Mouse (Mus musculus): ENCODE data around the gene Dnah10. TPM values are rescaled to one million over a fixed set of nuclear protein-coding genes. Genes with fewer than 3 reads are reported as not detected.
A peak's percentile ranks its signal among the peaks of the same experiment; 100 is the strongest.

Gene Dnah10
- polyA plus RNA-seq, 1 experiment: 0.04 TPM

GRCm38 (mm10) chr5:124852294-124852693, 127.4 kb downstream of the Dnah10 start:
- TF ChIP-seq TAL1 (IDR thresholded peaks at IDR 0.05; ENCODE audit: low read length) (no peak), GATA1 (IDR thresholded peaks at IDR 0.05; ENCODE audit: low read length) (no peak)
- peaks cover 24% of the 10 kb centered on the region for H3K27me3 ChIP-seq (ENCODE audit: control insufficient read depth)
- no peaks in the 10 kb centered on the region for H3K9me3 ChIP-seq (ENCODE audit: control insufficient read depth, low read length)
- H3K4me3 ChIP-seq (replicated peaks): no peak overlapping the region
- no peaks in the 10 kb centered on the region for H3K4me1 ChIP-seq (ENCODE audit: control insufficient read depth)
- no peaks in the 10 kb centered on the region for H3K36me3 ChIP-seq (ENCODE audit: control insufficient read depth)

- no peak for TF ChIP-seq TAL1 (IDR thresholded peaks at IDR 0.05; ENCODE audit: low read length)
- no peak for TF ChIP-seq GATA1 (IDR thresholded peaks at IDR 0.05; ENCODE audit: low read length)
- H3K4me3 ChIP-seq (replicated peaks): no peak overlapping the region
- H3K36me3 ChIP-seq (ENCODE audit: control insufficient read depth): no peaks in the 10 kb centered on the region
- H3K27me3 ChIP-seq (ENCODE audit: control insufficient read depth): peaks cover 31% of the 10 kb centered on the region
- no peaks in the 10 kb centered on the region for H3K9me3 ChIP-seq (ENCODE audit: control insufficient read depth, low read length)
- H3K4me1 ChIP-seq (ENCODE audit: control insufficient read depth): no peaks in the 10 kb centered on the region
Measured at GRCm38 (mm10) chr5:124853079-124853478, 128.2 kb downstream of the Dnah10 start.

DNA sequence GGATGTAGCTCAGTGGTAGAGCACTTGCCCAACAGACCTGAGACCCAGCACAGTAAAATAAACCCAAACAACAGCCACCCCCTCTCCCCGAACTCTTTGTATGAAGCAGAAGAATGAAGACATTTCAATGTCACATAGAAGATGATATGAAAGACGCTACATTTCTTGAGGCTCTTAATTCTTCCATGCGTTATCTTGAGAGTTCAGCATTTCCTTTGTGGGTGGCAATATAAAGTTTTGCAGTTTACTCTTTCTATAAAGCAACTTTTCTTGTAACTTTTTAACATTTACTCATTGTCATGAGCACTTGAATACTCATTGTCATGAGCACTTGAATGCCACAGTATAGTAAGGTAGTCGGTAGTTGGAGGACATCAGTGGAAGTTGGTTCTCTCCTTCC, 129.3 kb downstream of the Dnah10 start:
- Histone ChIP-seq H3K4me3 (replicated peaks) (no peak overlapping the region), H3K27me3 (ENCODE audit: control insufficient read depth) (peaks cover 42% of the 10 kb centered on the region), H3K36me3 (ENCODE audit: control insufficient read depth) (no peaks in the 10 kb centered on the region), H3K9me3 (ENCODE audit: control insufficient read depth, low read length) (no peaks in the 10 kb centered on the region), H3K4me1 (ENCODE audit: control insufficient read depth) (no peaks in the 10 kb centered on the region)
- TF ChIP-seq TAL1 (IDR thresholded peaks at IDR 0.05; ENCODE audit: low read length) (no peak), GATA1 (IDR thresholded peaks at IDR 0.05; ENCODE audit: low read length) (no peak)

DNA sequence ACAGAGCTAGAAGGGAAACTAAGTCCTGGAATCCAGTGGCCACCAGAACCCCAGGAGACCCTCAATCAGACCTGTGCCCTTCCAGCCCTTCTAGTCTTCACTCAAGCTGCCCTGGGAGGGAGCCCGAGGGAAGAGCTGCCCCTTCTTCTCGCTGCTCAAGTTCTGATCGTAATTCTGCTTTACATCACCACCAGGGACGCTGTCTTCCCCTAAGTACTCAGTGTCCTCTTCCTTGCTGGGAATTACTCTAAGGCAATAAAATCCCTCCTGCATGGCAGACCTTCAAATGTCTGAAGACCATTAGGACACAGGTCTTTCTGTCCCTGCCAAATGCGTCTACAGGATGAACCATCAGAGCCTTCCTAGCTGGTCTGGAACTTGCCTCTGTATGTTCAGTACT, 135.1 kb downstream of the Dnah10 start:
- Histone ChIP-seq H3K27me3 (ENCODE audit: control insufficient read depth) (peaks cover 78% of the 10 kb centered on the region), H3K4me1 (ENCODE audit: control insufficient read depth) (peaks cover 25% of the 10 kb centered on the region), H3K9me3 (ENCODE audit: control insufficient read depth, low read length) (peaks cover 7% of the 10 kb centered on the region; the same call in 1 of the 2 replicates), H3K4me3 (replicated peaks) (no peak overlapping the region), H3K36me3 (ENCODE audit: control insufficient read depth) (peaks cover 4% of the 10 kb centered on the region)
- TF ChIP-seq GATA1 (IDR thresholded peaks at IDR 0.05; ENCODE audit: low read length): no peak
- no peak for TF ChIP-seq TAL1 (IDR thresholded peaks at IDR 0.05; ENCODE audit: low read length)

DNA sequence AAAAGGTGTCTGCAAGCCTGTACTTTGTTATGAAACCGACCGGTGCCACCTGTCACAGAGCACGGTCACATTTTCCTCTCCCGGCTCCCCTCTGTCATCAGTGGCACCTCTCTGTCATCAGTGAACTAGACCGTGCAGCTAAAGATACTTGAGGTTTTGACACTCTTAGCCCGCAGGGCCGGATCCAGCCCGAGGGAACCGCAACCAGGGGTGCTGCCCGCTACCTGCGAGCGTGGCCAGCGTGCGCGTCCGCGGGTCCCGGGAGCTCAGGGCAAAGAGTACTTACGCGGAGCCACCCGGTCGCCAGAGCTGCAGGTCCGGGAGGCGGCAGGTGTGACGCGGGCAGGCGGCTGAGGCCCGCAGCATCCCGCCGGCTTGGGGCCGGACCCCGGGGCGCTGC, 136.6 kb downstream of the Dnah10 start:
- H3K9me3 ChIP-seq (ENCODE audit: control insufficient read depth, low read length): peaks cover 7% of the 10 kb centered on the region; the same call in 1 of the 2 replicates
- no peak for TF ChIP-seq TAL1 (IDR thresholded peaks at IDR 0.05; ENCODE audit: low read length)
- no peak for TF ChIP-seq GATA1 (IDR thresholded peaks at IDR 0.05; ENCODE audit: low read length)
- peaks cover 65% of the 10 kb centered on the region for H3K27me3 ChIP-seq (ENCODE audit: control insufficient read depth)
- H3K36me3 ChIP-seq (ENCODE audit: control insufficient read depth): peaks cover 12% of the 10 kb centered on the region
- peaks cover 25% of the 10 kb centered on the region for H3K4me1 ChIP-seq (ENCODE audit: control insufficient read depth)
- peak overlapping the region; percentile 92 for H3K4me3 ChIP-seq (replicated peaks)

GRCm38 (mm10) chr5:124862013-124862866, 137.4 kb downstream of the Dnah10 start, which contains the start of the genes Ccdc92 and Zfp664:
Ccdc92 (minus strand) TSS chr5:124862424.
Zfp664 (plus strand) TSS chr5:124862691.
- Histone ChIP-seq H3K4me3 (replicated peaks) (peak within 1 kb of the TSS; percentile 92), H3K36me3 (ENCODE audit: control insufficient read depth) (peaks cover 14% of the 10 kb centered on the region), H3K9me3 (ENCODE audit: control insufficient read depth, low read length) (peaks cover 7% of the 10 kb centered on the region; the same call in 1 of the 2 replicates), H3K27me3 (ENCODE audit: control insufficient read depth) (peaks cover 61% of the 10 kb centered on the region), H3K4me1 (ENCODE audit: control insufficient read depth) (peaks cover 25% of the 10 kb centered on the region)
- TF ChIP-seq TAL1 (IDR thresholded peaks at IDR 0.05; ENCODE audit: low read length) (no peak), GATA1 (IDR thresholded peaks at IDR 0.05; ENCODE audit: low read length) (no peak)

GRCm38 (mm10) chr5:124862871-124863741, 138.2 kb downstream of the Dnah10 start:
- H3K9me3 ChIP-seq (ENCODE audit: control insufficient read depth, low read length): peaks cover 7% of the 10 kb centered on the region; the same call in 1 of the 2 replicates
- H3K36me3 ChIP-seq (ENCODE audit: control insufficient read depth): peaks cover 20% of the 10 kb centered on the region
- peak overlapping the region; percentile 92 for H3K4me3 ChIP-seq (replicated peaks)
- TF ChIP-seq GATA1 (IDR thresholded peaks at IDR 0.05; ENCODE audit: low read length) (no peak), TAL1 (IDR thresholded peaks at IDR 0.05; ENCODE audit: low read length) (no peak)
- H3K4me1 ChIP-seq (ENCODE audit: control insufficient read depth): peaks cover 29% of the 10 kb centered on the region
- peaks cover 53% of the 10 kb centered on the region for H3K27me3 ChIP-seq (ENCODE audit: control insufficient read depth)

- Histone ChIP-seq H3K9me3 (ENCODE audit: control insufficient read depth, low read length) (no peaks in the 10 kb centered on the region), H3K36me3 (ENCODE audit: control insufficient read depth) (peaks cover 53% of the 10 kb centered on the region), H3K27me3 (ENCODE audit: control insufficient read depth) (no peaks in the 10 kb centered on the region), H3K4me3 (replicated peaks) (no peak overlapping the region), H3K4me1 (ENCODE audit: control insufficient read depth) (peaks cover 10% of the 10 kb centered on the region)
- TF ChIP-seq TAL1 (IDR thresholded peaks at IDR 0.05; ENCODE audit: low read length): no peak
- TF ChIP-seq GATA1 (IDR thresholded peaks at IDR 0.05; ENCODE audit: low read length): no peak
Measured at GRCm38 (mm10) chr5:124868981-124869380, 144.1 kb downstream of the Dnah10 start.

DNA sequence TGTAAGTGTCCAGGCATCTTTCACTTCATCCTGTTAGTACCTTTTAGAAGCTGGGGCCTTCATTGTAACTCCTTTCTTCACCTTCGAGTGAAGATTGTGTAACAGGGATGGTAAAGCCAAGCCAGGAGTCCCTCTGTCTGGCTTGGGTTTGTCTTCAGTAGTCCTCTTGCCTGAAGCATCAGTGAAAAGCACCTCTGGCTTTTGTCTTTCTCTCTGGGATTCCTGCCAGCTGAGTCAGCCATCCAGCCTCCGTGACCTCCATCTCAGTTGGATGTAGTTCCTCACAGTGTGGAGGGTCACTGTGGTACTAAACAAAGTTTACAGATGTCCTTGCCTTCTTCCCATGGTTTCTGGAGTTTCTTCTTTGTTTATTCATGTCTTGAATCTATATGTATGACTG, 147.1 kb downstream of the Dnah10 start:
- H3K27me3 ChIP-seq (ENCODE audit: control insufficient read depth): no peaks in the 10 kb centered on the region
- H3K4me1 ChIP-seq (ENCODE audit: control insufficient read depth): peaks cover 7% of the 10 kb centered on the region
- peaks cover 63% of the 10 kb centered on the region for H3K36me3 ChIP-seq (ENCODE audit: control insufficient read depth)
- no peaks in the 10 kb centered on the region for H3K9me3 ChIP-seq (ENCODE audit: control insufficient read depth, low read length)
- no peak overlapping the region for H3K4me3 ChIP-seq (replicated peaks)
- TF ChIP-seq TAL1 (IDR thresholded peaks at IDR 0.05; ENCODE audit: low read length): no peak
- no peak for TF ChIP-seq GATA1 (IDR thresholded peaks at IDR 0.05; ENCODE audit: low read length)
